ENCODE assay signal across 7 mouse cellular contexts in the genomic region with DNA sequence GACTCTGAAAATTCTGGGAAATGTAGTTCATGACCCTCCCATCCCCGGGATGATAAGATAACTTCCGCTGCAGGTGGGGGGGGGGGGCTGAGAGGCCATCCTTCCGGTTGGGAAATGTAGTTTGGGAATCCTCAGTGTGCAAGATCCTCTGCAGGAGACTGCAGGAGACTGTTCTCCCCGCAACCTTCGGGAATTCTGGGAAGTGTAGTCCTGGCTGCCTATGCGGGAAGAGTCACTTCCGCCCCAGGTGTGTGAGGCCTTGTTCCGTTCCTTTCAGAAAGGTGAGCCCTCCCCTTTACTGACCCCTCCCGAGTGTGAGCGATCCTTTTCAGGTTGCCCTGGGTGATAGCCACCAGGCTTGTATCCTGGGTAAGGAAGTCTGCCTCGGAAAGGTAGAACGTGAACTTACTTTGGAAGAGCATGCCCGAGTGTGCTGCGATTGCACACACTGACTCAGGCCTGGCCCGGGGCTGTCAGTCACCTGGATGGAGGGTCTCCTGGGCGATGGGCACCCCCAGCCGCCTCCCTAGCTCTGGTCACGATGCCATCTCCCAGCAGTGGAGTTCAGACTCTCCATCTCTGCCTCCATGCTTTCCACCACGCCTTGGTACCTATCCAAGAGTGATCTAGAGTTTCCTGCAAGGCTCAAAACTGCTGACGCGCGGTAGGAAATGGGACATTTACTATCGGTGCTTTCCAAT. TPM values are rescaled to one million over a fixed set of nuclear protein-coding genes. Genes with fewer than 3 reads are reported as not detected.
DNase-seq lines count a peak whose midpoint lies in the region; ATAC-seq and TF ChIP-seq lines count a peak whose summit lies in the region.

TSS of gene Zfp112 (plus strand) at position 159 of the 701 bp plus-strand sequence.

- peaks cover 14% of the 10 kb centered on the region; the same call in 1 of the 2 replicates for H3K36me3 ChIP-seq in kidney, embryonic 14.5 days (ENCODE audit: control insufficient read depth, insufficient read depth, low read length)
- H3K36me3 ChIP-seq in limb, embryonic 12.5 days, result peaks cover 25% of the 10 kb centered on the region
- peaks cover 19% of the 10 kb centered on the region for H3K36me3 ChIP-seq in midbrain, embryonic 14.5 days (ENCODE audit: control insufficient read depth, insufficient read depth, low read length)
- 0 out of 2 replicates have a peak, but pooled peaks cover 2% of the 10 kb centered on the region for H3K36me3 ChIP-seq in stomach, postnatal 0 days (ENCODE audit: control insufficient read depth, insufficient read depth, low read length)

- WGBS in kidney, embryonic 14.5 days, result 2% methylated on average over 23 of the region's 23 CpGs
- under 1% methylated on average over 23 of the region's 23 CpGs for WGBS in limb, embryonic 12.5 days
- whole genome bisulfite sequencing in midbrain, embryonic 14.5 days, result 1% methylated on average over 23 of the region's 23 CpGs
- WGBS in stomach, postnatal 0 days, result under 1% methylated on average over 23 of the region's 23 CpGs

- H3K4me1 ChIP-seq in embryonic fibroblast, embryonic 13.5 days (ENCODE audit: control insufficient read depth, insufficient read depth, low read length), result no peaks in the 10 kb centered on the region
- H3K4me1 ChIP-seq in kidney, embryonic 14.5 days (ENCODE audit: control insufficient read depth, insufficient read depth, low read length), result no peaks in the 10 kb centered on the region
- no peaks in the 10 kb centered on the region; the same call in 1 of the 2 replicates for H3K4me1 ChIP-seq in limb, embryonic 12.5 days (replicated peaks)
- H3K4me1 ChIP-seq in midbrain, embryonic 14.5 days (ENCODE audit: control insufficient read depth, insufficient read depth, low read length), result peaks cover 4% of the 10 kb centered on the region; the same call in 1 of the 2 replicates
- H3K4me1 ChIP-seq in stomach, postnatal 0 days (replicated peaks; ENCODE audit: control insufficient read depth, insufficient read depth), result no peaks in the 10 kb centered on the region; the same call in 1 of the 2 replicates

- peak; percentile 94 for DNase-seq in brain, embryonic 18.5 days (ENCODE audit: low read depth, low spot score)
- peak; percentile 75 to 81 for DNase-seq in heart, adult 9 months (ENCODE audit: low spot score in 2 of 2)
- peak; percentile 96 for DNase-seq in midbrain, embryonic 14.5 days
- peak; percentile 88 for DNase-seq in stomach, postnatal 0 days (ENCODE audit: low spot score)

- peaks cover 24% of the 10 kb centered on the region for H3K9me3 ChIP-seq in kidney, embryonic 14.5 days (ENCODE audit: control insufficient read depth, low read length)
- H3K9me3 ChIP-seq in limb, embryonic 12.5 days, result peaks cover 27% of the 10 kb centered on the region
- peaks cover 18% of the 10 kb centered on the region for H3K9me3 ChIP-seq in midbrain, embryonic 14.5 days (ENCODE audit: control insufficient read depth, low read length)
- H3K9me3 ChIP-seq in stomach, postnatal 0 days (ENCODE audit: control insufficient read depth, low read length), result peaks cover 11% of the 10 kb centered on the region

- peak; percentile 11 for TF ChIP-seq POLR2A in embryonic fibroblast, embryonic 13.5 days (IDR thresholded peaks at IDR 0.05; ENCODE audit: low read depth, low read length)

- ATAC-seq in kidney, embryonic 14.5 days (ENCODE audit: low FRiP score, low TSS enrichment), result peak; percentile 96
- ATAC-seq in limb, embryonic 12.5 days (ENCODE audit: insufficient number of reproducible peaks, insufficient read depth, low FRiP score, low TSS enrichment, low read depth), result peak; percentile 94
- ATAC-seq in midbrain, embryonic 14.5 days (ENCODE audit: low FRiP score, low TSS enrichment), result peak; percentile 96
- peak; percentile 97 for ATAC-seq in stomach, postnatal 0 days (ENCODE audit: low FRiP score, low TSS enrichment)

- H3K27me3 ChIP-seq in kidney, embryonic 14.5 days (ENCODE audit: control insufficient read depth, insufficient read depth, low read length), result no peaks in the 10 kb centered on the region
- no peaks in the 10 kb centered on the region for H3K27me3 ChIP-seq in limb, embryonic 12.5 days
- H3K27me3 ChIP-seq in midbrain, embryonic 14.5 days (ENCODE audit: control insufficient read depth, insufficient read depth, low read length), result no peaks in the 10 kb centered on the region
- no peaks in the 10 kb centered on the region for H3K27me3 ChIP-seq in stomach, postnatal 0 days (ENCODE audit: control insufficient read depth, insufficient read depth, low read length)

- TF ChIP-seq CTCF in embryonic fibroblast, embryonic 13.5 days (IDR thresholded peaks at IDR 0.05; ENCODE audit: borderline replicate concordance, insufficient read depth, low read length), result no peak
- no peak for TF ChIP-seq CTCF in stomach, postnatal 0 days (IDR thresholded peaks at IDR 0.05; ENCODE audit: low read depth)

- TF ChIP-seq EP300 in stomach, postnatal 0 days (optimal IDR thresholded peaks at IDR 0.05), result no peak

- H3K4me2 ChIP-seq in kidney, embryonic 14.5 days (replicated peaks; ENCODE audit: low read depth, low read length), result peak within 1 kb of the TSS; percentile 72
- H3K4me2 ChIP-seq in limb, embryonic 12.5 days, result peak within 1 kb of the TSS; percentile 73
- peak within 1 kb of the TSS; percentile 62 for H3K4me2 ChIP-seq in midbrain, embryonic 14.5 days (ENCODE audit: low read length)
- H3K4me2 ChIP-seq in stomach, postnatal 0 days (replicated peaks; ENCODE audit: low read depth), result peak within 1 kb of the TSS; percentile 86

- H3K9ac ChIP-seq in kidney, embryonic 14.5 days (ENCODE audit: low read depth, low read length), result peak within 1 kb of the TSS; percentile 75
- peak within 1 kb of the TSS; percentile 65 for H3K9ac ChIP-seq in limb, embryonic 12.5 days (replicated peaks)
- peak within 1 kb of the TSS; percentile 77 for H3K9ac ChIP-seq in midbrain, embryonic 14.5 days (replicated peaks; ENCODE audit: low read length)
- H3K9ac ChIP-seq in stomach, postnatal 0 days (ENCODE audit: low read length), result peak within 1 kb of the TSS; percentile 76

- peak within 1 kb of the TSS; percentile 56 for H3K4me3 ChIP-seq in embryonic fibroblast, embryonic 13.5 days (ENCODE audit: insufficient read depth, low read length)
- H3K4me3 ChIP-seq in kidney, embryonic 14.5 days (ENCODE audit: low read length), result peak within 1 kb of the TSS; percentile 63
- peak within 1 kb of the TSS; percentile 63 for H3K4me3 ChIP-seq in limb, embryonic 12.5 days (replicated peaks)
- peak within 1 kb of the TSS; percentile 64 for H3K4me3 ChIP-seq in midbrain, embryonic 14.5 days (replicated peaks; ENCODE audit: low read depth, low read length)
- peak within 1 kb of the TSS; percentile 74 for H3K4me3 ChIP-seq in stomach, postnatal 0 days (ENCODE audit: low read depth, low read length)

- peak within 1 kb of the TSS; percentile 63 for H3K27ac ChIP-seq in embryonic fibroblast, embryonic 13.5 days (ENCODE audit: insufficient read depth, low read length)
- H3K27ac ChIP-seq in kidney, embryonic 14.5 days (ENCODE audit: low read depth, low read length), result peak within 1 kb of the TSS; percentile 75
- peak within 1 kb of the TSS; percentile 76 for H3K27ac ChIP-seq in limb, embryonic 12.5 days
- peak within 1 kb of the TSS; percentile 66 for H3K27ac ChIP-seq in midbrain, embryonic 14.5 days (replicated peaks; ENCODE audit: low read depth, low read length)
- H3K27ac ChIP-seq in stomach, postnatal 0 days (replicated peaks), result peak within 1 kb of the TSS; percentile 86

RNA-seq across cellular contexts. Expression of gene Zfp112, which starts in this region (rescaled TPM):
- polyA plus RNA-seq in embryonic fibroblast, embryonic 13.5 days (2011; ENCODE audit: insufficient read length, low read depth, missing spikeins), result 2.8 and 3.3 TPM in 2 replicates
- 4.0 and 5.3 TPM in 2 replicates for polyA plus RNA-seq in kidney, embryonic 14.5 days (2014; fragmentation: Nextera tagmentation; extraction: Ambion mirVana)
- 5.8 and 6.9 TPM in 2 replicates for polyA plus RNA-seq in limb, embryonic 12.5 days (2016; fragmentation: Nextera tagmentation; extraction: Ambion mirVana)
- 7.6 and 8.3 TPM in 2 replicates for polyA plus RNA-seq in midbrain, embryonic 14.5 days (2014; fragmentation: Nextera tagmentation; extraction: Ambion mirVana)
- polyA plus RNA-seq in stomach, postnatal 0 days (2015; fragmentation: Nextera tagmentation; extraction: Ambion mirVana), result 2.2 and 3.4 TPM in 2 replicates

Comparison
In these comparisons a context has a peak if more than half of its experiments do, and no peak if none do; other contexts are left out.
1. Peak in every context shown above with its lines: DNase-seq, ATAC-seq, H3K4me3 ChIP-seq and H3K27ac ChIP-seq.